ENCODE assay signal across 13 mouse cellular contexts in the genomic region with DNA sequence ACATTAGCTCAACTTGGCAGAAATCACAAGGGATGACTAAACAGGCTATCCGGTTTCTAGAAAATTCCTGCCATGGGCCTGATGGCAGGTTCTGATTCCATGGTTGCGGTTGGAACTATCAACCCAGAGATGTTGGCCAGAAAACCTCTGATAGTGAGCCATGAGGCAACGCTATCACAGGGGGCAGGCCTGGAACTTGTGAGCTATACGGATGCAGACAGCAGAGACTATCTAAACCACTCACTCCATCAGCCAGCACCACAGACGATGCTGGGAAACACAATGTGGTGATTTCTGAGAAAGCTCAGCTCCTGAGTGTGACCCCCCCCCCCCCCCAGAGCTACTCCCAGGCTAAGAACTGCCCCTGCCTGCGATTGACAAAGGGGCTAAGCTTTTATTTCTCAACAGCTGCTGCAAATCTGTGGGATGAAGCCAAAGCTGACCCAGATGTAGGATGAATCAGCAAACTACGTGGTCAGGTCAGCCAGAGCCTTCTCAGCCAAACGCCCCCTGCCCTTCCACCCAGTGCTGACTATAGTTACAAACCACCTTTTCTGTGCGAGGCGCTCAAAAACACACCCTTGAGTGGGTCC. TPM values are rescaled to one million over a fixed set of nuclear protein-coding genes. Genes with fewer than 3 reads are reported as not detected.
DNase-seq lines count a peak whose midpoint lies in the region; ATAC-seq and TF ChIP-seq lines count a peak whose summit lies in the region.
"Had no signal": no experiment of that assay in that cellular context is flagged by ENCODE, and none has a peak within 500 bp of the region (broad histone marks: within the 10 kb centered on the region; RNA-seq: fewer than 3 reads in every experiment).

No protein-coding gene starts in this region.

- no peak for TF ChIP-seq POLR2A in lung, adult 2 months (IDR thresholded peaks at IDR 0.05; ENCODE audit: borderline replicate concordance, extremely low read depth, low read depth, low read length)

- no peak overlapping the region for H3K9ac ChIP-seq in forebrain, embryonic 14.5 days (ENCODE audit: low read length)
- no peak overlapping the region; the same call in 1 of the 2 replicates for H3K9ac ChIP-seq in lung, embryonic 14.5 days
- H3K9ac ChIP-seq in embryonic facial prominence, embryonic 11.5 days (replicated peaks; ENCODE audit: low read length), result no peak overlapping the region; the same call in 1 of the 2 replicates
- H3K9ac ChIP-seq: hindbrain, embryonic 15.5 days; neural tube, embryonic 12.5 days had no signal

- H3K4me3 ChIP-seq in forebrain, embryonic 10.5 days, result no peak overlapping the region
- H3K4me3 ChIP-seq in forebrain, embryonic 14.5 days (ENCODE audit: low read depth, low read length), result no peak overlapping the region
- no peak overlapping the region for H3K4me3 ChIP-seq in lung, embryonic 14.5 days (ENCODE audit: low read depth, low read length)
- H3K4me3 ChIP-seq in lung, adult 2 months (replicated peaks; ENCODE audit: extremely low read depth, low read depth, low read length), result no peak overlapping the region
- no peak overlapping the region for H3K4me3 ChIP-seq in embryonic facial prominence, embryonic 11.5 days (ENCODE audit: low read depth, low read length)
- H3K4me3 ChIP-seq: erythroblast, embryonic 14.5 days; hindbrain, embryonic 15.5 days; neural tube, embryonic 12.5 days had no signal

- no peak for ATAC-seq in forebrain, embryonic 14.5 days
- peak; percentile 21 for ATAC-seq in lung, embryonic 14.5 days (ENCODE audit: insufficient read depth)
- ATAC-seq in embryonic facial prominence, embryonic 11.5 days (replicated peaks; ENCODE audit: insufficient number of reproducible peaks, low FRiP score, low TSS enrichment, low read depth), result no peak
- ATAC-seq in inflammation-experienced regulatory T-cells, adult 6 months, result no peak

- no peak for DNase-seq in forebrain, embryonic 10.5 days (ENCODE audit: extremely low spot score, low spot score)
- no peak for DNase-seq in forebrain, embryonic 14.5 days (ENCODE audit: low spot score)
- peak; percentile 61 for DNase-seq in lung, embryonic 14.5 days
- no peak for DNase-seq in lung, adult 2 months
- DNase-seq in embryonic facial prominence, embryonic 11.5 days (ENCODE audit: low spot score), result peak; percentile 67
- DNase-seq in retina, embryonic 14.5 days (ENCODE audit: low spot score), result peak; percentile 42
- no peak for DNase-seq in adrenal gland, postnatal 36 days
- DNase-seq: cerebellum, adult 18-20 months; gastrocnemius, postnatal 10 days had no signal

- no peaks in the 10 kb centered on the region for H3K27me3 ChIP-seq in forebrain, embryonic 10.5 days (ENCODE audit: poor library complexity, severe bottlenecking)
- no peaks in the 10 kb centered on the region for H3K27me3 ChIP-seq in forebrain, embryonic 14.5 days (replicated peaks; ENCODE audit: control insufficient read depth, insufficient read depth, low read length)
- no peaks in the 10 kb centered on the region for H3K27me3 ChIP-seq in lung, embryonic 14.5 days (ENCODE audit: insufficient read depth, low read length)
- H3K27me3 ChIP-seq in embryonic facial prominence, embryonic 11.5 days (ENCODE audit: control insufficient read depth, insufficient read depth, low read length), result no peaks in the 10 kb centered on the region
- H3K27me3 ChIP-seq: hindbrain, embryonic 15.5 days; neural tube, embryonic 12.5 days had no signal

- peak overlapping the region; percentile 82 for H3K27ac ChIP-seq in forebrain, embryonic 10.5 days
- H3K27ac ChIP-seq in forebrain, embryonic 14.5 days (ENCODE audit: low read depth, low read length), result no peak overlapping the region
- no peak overlapping the region for H3K27ac ChIP-seq in lung, embryonic 14.5 days (ENCODE audit: low read depth)
- no peak overlapping the region for H3K27ac ChIP-seq in embryonic facial prominence, embryonic 11.5 days (replicated peaks; ENCODE audit: low read depth, low read length)
- H3K27ac ChIP-seq: hindbrain, embryonic 15.5 days; neural tube, embryonic 12.5 days had no signal

- 68% methylated on average over 10 of the region's 10 CpGs for WGBS in forebrain, embryonic 10.5 days
- WGBS in forebrain, embryonic 14.5 days, result 57% methylated on average over 10 of the region's 10 CpGs
- 29% methylated on average over 10 of the region's 10 CpGs for whole genome bisulfite sequencing in lung, embryonic 14.5 days
- 56% methylated on average over 10 of the region's 10 CpGs for WGBS in lung, adult 2 months
- WGBS in embryonic facial prominence, embryonic 11.5 days, result 54% methylated on average over 10 of the region's 10 CpGs

- peaks cover 17% of the 10 kb centered on the region for H3K36me3 ChIP-seq in forebrain, embryonic 10.5 days (replicated peaks)
- no peaks in the 10 kb centered on the region for H3K36me3 ChIP-seq in forebrain, embryonic 14.5 days (ENCODE audit: control insufficient read depth, insufficient read depth, low read length)
- no peaks in the 10 kb centered on the region for H3K36me3 ChIP-seq in lung, embryonic 14.5 days (ENCODE audit: insufficient read depth)
- H3K36me3 ChIP-seq in embryonic facial prominence, embryonic 11.5 days (replicated peaks; ENCODE audit: control insufficient read depth, insufficient read depth, low read depth, low read length), result no peaks in the 10 kb centered on the region
- H3K36me3 ChIP-seq: hindbrain, embryonic 15.5 days; neural tube, embryonic 12.5 days had no signal

- H3K4me1 ChIP-seq in forebrain, embryonic 10.5 days, result peaks cover 61% of the 10 kb centered on the region
- peaks cover 26% of the 10 kb centered on the region for H3K4me1 ChIP-seq in forebrain, embryonic 14.5 days (ENCODE audit: control insufficient read depth, insufficient read depth, low read length)
- peaks cover 8% of the 10 kb centered on the region for H3K4me1 ChIP-seq in lung, embryonic 14.5 days (ENCODE audit: insufficient read depth)
- peaks cover 4% of the 10 kb centered on the region; the same call in 1 of the 2 replicates for H3K4me1 ChIP-seq in lung, adult 2 months (ENCODE audit: control insufficient read depth, insufficient read depth, low read length)
- H3K4me1 ChIP-seq in embryonic facial prominence, embryonic 11.5 days (ENCODE audit: control insufficient read depth, insufficient read depth, low read length), result peaks cover 9% of the 10 kb centered on the region

- no peak overlapping the region for H3K4me2 ChIP-seq in forebrain, embryonic 14.5 days (ENCODE audit: low read length)
- no peak overlapping the region for H3K4me2 ChIP-seq in lung, embryonic 14.5 days
- no peak overlapping the region for H3K4me2 ChIP-seq in embryonic facial prominence, embryonic 11.5 days (ENCODE audit: low read depth, low read length)
- H3K4me2 ChIP-seq: hindbrain, embryonic 15.5 days; neural tube, embryonic 12.5 days had no signal

- H3K9me3 ChIP-seq in forebrain, embryonic 10.5 days, result peaks cover 4% of the 10 kb centered on the region
- H3K9me3 ChIP-seq in forebrain, embryonic 14.5 days (replicated peaks; ENCODE audit: control insufficient read depth, low read length), result no peaks in the 10 kb centered on the region
- H3K9me3 ChIP-seq in lung, embryonic 14.5 days (ENCODE audit: low read depth, low read length), result no peaks in the 10 kb centered on the region
- no peaks in the 10 kb centered on the region for H3K9me3 ChIP-seq in embryonic facial prominence, embryonic 11.5 days (replicated peaks; ENCODE audit: control insufficient read depth, low read length)
- H3K9me3 ChIP-seq: hindbrain, embryonic 15.5 days; neural tube, embryonic 12.5 days had no signal

- TF ChIP-seq CTCF in lung, embryonic 14.5 days (IDR thresholded peaks at IDR 0.05; ENCODE audit: low read depth), result no peak
- no peak for TF ChIP-seq CTCF in lung, adult 2 months (IDR thresholded peaks at IDR 0.05; ENCODE audit: insufficient read depth, low read length)

RNA-seq across cellular contexts. Expression of a gene that starts 43.1 kb away (rescaled TPM):
- polyA plus RNA-seq in forebrain, embryonic 10.5 days (2016; fragmentation: Nextera tagmentation; extraction: Ambion mirVana), result 129 and 134 TPM in 2 replicates
- 137 and 144 TPM in 2 replicates for polyA plus RNA-seq in forebrain, embryonic 14.5 days (2014; fragmentation: Nextera tagmentation; extraction: Ambion mirVana)
- 131 and 152 TPM in 2 replicates for polyA plus RNA-seq in lung, embryonic 14.5 days (2014; fragmentation: Nextera tagmentation; extraction: Ambion mirVana)
- 5.9 and 11.9 TPM in 2 replicates for polyA plus RNA-seq in lung, adult 2 months (2012; rRNA removed)
- 152 and 158 TPM in 2 replicates for polyA plus RNA-seq in embryonic facial prominence, embryonic 11.5 days (2014; fragmentation: Nextera tagmentation; extraction: Ambion mirVana)
- 100 to 1,000 TPM in 1 of 3 experiments, 10 to 100 TPM in 2; 83.0 to 101 (median 84.6) TPM for polyA plus RNA-seq in inflammation-experienced regulatory T-cells, adult 6 months (2017; shearing (Covaris generic))
- 10 to 100 TPM; 85.0 to 87.2 TPM for total RNA-seq in adrenal gland, postnatal 36 days (2021)

RNA-seq across cellular contexts. Expression of a gene that starts 43.1 kb away (rescaled TPM):
- 26.3 and 28.1 TPM in 2 replicates for polyA plus RNA-seq in forebrain, embryonic 10.5 days (2016; fragmentation: Nextera tagmentation; extraction: Ambion mirVana)
- polyA plus RNA-seq in forebrain, embryonic 14.5 days (2014; fragmentation: Nextera tagmentation; extraction: Ambion mirVana), result 21.6 and 23.8 TPM in 2 replicates
- polyA plus RNA-seq in lung, embryonic 14.5 days (2014; fragmentation: Nextera tagmentation; extraction: Ambion mirVana), result 21.7 and 24.3 TPM in 2 replicates
- 3.3 and 3.6 TPM in 2 replicates for polyA plus RNA-seq in lung, adult 2 months (2012; rRNA removed)
- polyA plus RNA-seq in embryonic facial prominence, embryonic 11.5 days (2014; fragmentation: Nextera tagmentation; extraction: Ambion mirVana), result 22.4 and 25.1 TPM in 2 replicates
- 10 to 100 TPM in 2 of 3 experiments, 1 to 10 TPM in 1; 9.4 to 14.2 (median 12.9) TPM for polyA plus RNA-seq in inflammation-experienced regulatory T-cells, adult 6 months (2017; shearing (Covaris generic))
- total RNA-seq in adrenal gland, postnatal 36 days (2021), result 10 to 100 TPM; 18.8 to 21.4 TPM

Comparison
In these comparisons a context has a peak if more than half of its experiments do, and no peak if none do; other contexts are left out.
1. DNase-seq: peak in lung, embryonic 14.5 days (single experiment), embryonic facial prominence, embryonic 11.5 days (single experiment) and retina, embryonic 14.5 days (single experiment); none in forebrain, embryonic 10.5 days (single experiment), forebrain, embryonic 14.5 days (single experiment), lung, adult 2 months (single experiment) and adrenal gland, postnatal 36 days (0 of 2).